Mouse (Mus musculus): Measurements from ENCODE around the gene Rtn3. TPM values are rescaled to one million over a fixed set of nuclear protein-coding genes. Genes with fewer than 3 reads are reported as not detected.
A peak's percentile ranks its signal among the peaks of the same experiment; 100 is the strongest.
"Not testable (repeated sequence)": the region's sequence is repeated elsewhere in the genome, so short reads cannot be mapped to it uniquely, and the experiment has no call there.

Rtn3 gene
- polyA plus RNA-seq, 1 experiment from 2014 or later = 102 TPM

DNA sequence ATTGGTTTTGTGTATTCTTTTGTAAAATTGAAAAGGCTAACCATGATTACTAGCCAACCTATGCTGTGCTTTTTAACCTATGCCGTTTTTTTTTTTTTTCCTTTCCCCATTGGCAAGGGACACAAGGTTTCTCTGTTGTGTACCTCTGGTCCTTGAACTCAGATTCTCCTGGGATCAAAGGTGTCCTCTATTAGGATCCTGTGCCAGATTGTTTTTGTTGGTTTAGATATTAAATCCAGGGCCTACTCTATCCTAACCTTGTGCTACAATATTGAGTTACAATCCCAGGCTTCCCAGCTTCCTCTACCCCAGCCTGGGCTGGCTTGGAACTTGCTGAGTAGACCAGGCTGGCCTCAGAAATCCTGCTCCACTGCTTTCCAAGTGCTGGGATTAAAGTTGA is 17.6 kb upstream of the Rtn3 start:
- ATAC-seq (ENCODE audit: low FRiP score, low read depth) = no peak
- Histone ChIP-seq H3K4me3 (no peak overlapping the region), H3K9me3 (no peaks in the 10 kb centered on the region), H3K27ac (no peak overlapping the region), H3K36me3 (0 out of 2 replicates have a peak, but pooled peaks cover 2% of the 10 kb centered on the region), H3K4me2 (replicated peaks) (no peak overlapping the region), H3K9ac (no peak overlapping the region), H3K4me1 (peaks cover 12% of the 10 kb centered on the region), H3K27me3 (no peaks in the 10 kb centered on the region)
- WGBS = 92% methylated on average over 1 of the region's 1 CpGs

DNA sequence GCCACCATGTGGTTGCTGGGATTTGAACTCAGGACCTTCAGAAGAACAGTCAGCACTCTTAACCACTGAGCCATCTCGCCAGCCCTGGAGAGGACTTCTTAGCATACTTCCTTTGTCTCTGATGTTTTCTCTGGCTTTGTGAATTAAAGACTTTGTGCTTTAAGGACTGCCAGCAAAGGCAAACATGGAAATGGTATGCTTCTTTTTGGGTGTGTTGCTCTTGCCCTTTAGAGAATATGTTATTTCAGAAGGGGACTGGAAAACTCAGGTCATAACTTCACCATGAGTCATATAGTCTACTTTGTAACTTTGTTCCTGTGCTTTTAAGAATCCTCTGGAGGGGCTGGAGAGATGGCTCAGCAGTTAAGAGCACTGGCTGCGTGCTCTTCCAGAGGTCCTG is 15.7 kb upstream of the Rtn3 start:
- WGBS = 95% methylated on average over 2 of the region's 2 CpGs
- H3K27me3 ChIP-seq = no peaks in the 10 kb centered on the region
- H3K4me3 ChIP-seq = no peak overlapping the region
- H3K4me2 ChIP-seq (replicated peaks) = no peak overlapping the region
- H3K9ac ChIP-seq = no peak overlapping the region
- no peaks in the 10 kb centered on the region for H3K9me3 ChIP-seq
- ATAC-seq (ENCODE audit: low FRiP score, low read depth) = no peak
- 0 out of 2 replicates have a peak, but pooled peaks cover 2% of the 10 kb centered on the region for H3K36me3 ChIP-seq
- H3K27ac ChIP-seq = no peak overlapping the region
- H3K4me1 ChIP-seq = peaks cover 10% of the 10 kb centered on the region

DNA sequence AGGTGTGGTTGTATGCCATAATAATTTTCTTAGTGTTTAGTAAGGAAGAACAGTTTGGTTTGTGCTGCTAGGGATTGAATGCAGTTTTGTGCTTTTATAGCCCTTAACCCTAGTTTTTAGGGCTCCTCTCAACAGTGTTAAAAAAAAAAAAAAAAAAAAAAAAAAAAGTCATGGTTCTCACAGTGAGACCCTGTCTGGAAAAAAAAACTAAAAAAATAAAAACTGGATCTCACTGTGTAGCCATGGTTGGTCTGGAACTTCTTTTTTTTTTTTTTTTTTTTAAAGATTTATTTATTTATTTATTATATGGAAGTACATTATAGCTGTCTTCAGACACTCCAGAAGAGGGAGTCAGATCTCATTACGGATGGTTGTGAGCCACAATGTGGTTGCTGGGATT is 13.0 kb upstream of the Rtn3 start:
- Histone ChIP-seq H3K4me2 (replicated peaks) (peak overlapping the region; percentile 66; the same call in 1 of the 2 replicates), H3K4me3 (peak overlapping the region; percentile 71; the same call in 1 of the 2 replicates)
- not testable (repeated sequence) for H3K9me3 ChIP-seq; ATAC-seq (ENCODE audit: low FRiP score, low read depth); H3K27ac ChIP-seq; H3K27me3 ChIP-seq; H3K36me3 ChIP-seq; H3K4me1 ChIP-seq; H3K9ac ChIP-seq
- 81% methylated on average over 1 of the region's 1 CpGs for WGBS

DNA sequence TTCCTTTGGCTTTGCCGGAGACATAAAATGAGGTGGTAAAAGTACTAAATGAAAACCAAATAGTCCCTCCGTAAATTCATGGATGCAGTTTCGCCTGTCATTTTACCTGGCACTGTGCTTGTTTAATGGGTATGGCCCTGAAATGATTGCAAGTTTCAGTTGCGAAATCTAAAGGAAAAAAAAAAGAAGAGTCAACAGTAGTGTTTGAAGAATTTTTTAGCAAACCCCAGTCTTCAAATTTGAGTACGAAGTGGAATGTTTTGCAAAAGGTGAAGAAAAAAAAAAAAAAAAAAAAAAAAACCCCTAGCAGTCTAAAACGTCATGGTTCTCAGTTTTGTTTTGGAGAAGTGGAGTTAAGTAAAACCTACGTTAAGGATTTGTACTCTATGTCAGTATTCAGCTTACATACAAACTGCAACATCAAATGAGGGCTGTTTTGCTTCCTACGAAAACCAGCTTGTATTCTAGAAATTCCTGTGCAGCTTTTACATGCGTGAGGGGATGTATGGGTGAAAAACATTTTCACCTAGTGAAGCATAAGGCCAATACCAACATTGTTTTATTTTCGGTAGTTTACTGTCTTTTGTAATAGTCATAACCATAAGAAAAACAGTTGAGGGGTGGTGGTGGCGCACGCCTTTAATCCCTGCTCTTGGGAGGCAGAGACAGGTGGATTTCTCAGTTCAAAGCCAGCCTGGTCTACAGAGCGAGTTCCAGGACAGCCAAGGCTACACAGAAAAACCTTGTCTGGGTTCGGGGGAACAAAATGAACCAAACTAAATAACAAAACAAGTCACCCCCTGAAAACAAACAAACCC is 12.3 kb upstream of the Rtn3 start:
- Histone ChIP-seq H3K4me2 (replicated peaks) (peak overlapping the region; percentile 66), H3K27ac (peak overlapping the region; percentile 98; the same call in 1 of the 2 replicates), H3K4me1 (peaks cover 10% of the 10 kb centered on the region), H3K4me3 (peak overlapping the region; percentile 71), H3K36me3 (no peaks in the 10 kb centered on the region), H3K9ac (peak overlapping the region; percentile 92), H3K27me3 (no peaks in the 10 kb centered on the region), H3K9me3 (no peaks in the 10 kb centered on the region)
- ATAC-seq (ENCODE audit: low FRiP score, low read depth) = no peak
- 39% methylated on average over 14 of the region's 14 CpGs for WGBS

DNA sequence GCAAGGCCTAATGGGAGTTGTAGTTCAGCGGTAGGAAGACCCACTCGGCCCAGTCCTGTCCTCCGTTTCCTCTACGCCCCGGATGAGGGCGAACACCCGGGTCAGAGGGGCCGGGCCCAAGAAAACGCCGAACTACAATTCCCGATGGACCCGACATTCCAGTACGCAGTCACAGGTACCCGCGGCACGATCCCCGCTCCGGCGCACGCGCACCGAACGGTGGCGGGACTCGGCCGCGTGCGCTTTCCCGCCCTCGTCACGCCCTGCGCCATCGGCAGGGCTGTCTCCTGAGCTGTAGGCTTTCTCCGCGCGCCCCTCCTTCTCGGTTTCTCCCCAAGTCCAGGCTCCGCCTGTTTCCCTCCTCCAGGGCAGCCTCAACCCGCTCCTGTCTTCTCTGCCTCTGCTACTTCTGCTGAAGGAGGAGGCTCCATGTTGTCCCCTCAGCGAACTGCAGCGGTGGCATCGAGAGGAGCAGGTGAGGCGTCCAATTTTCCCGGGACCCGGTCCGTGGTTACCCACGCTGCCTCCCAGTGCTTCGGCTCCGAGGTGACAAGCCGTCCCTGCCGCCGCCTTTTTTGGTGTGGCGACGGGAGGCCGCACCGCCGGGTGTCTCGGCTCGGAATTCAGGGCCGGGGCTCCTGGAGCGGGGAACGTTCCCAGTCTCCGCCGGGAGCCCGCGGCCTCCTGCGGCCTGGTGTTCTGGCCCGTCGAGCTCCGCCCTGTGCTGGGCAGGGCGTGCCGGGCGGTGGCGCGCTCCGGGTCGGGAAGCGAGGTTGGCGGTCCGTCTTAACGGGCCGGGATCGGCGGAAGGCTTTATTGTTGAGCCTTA is 11.3 kb upstream of the Rtn3 start:
- Histone ChIP-seq H3K4me1 (peaks cover 10% of the 10 kb centered on the region), H3K36me3 (no peaks in the 10 kb centered on the region), H3K27me3 (no peaks in the 10 kb centered on the region), H3K4me3 (peak overlapping the region; percentile 71), H3K4me2 (replicated peaks) (peak overlapping the region; percentile 66), H3K27ac (peak overlapping the region; percentile 98), H3K9ac (peak overlapping the region; percentile 92), H3K9me3 (no peaks in the 10 kb centered on the region)
- peak; percentile 95 for ATAC-seq (ENCODE audit: low FRiP score, low read depth)
- under 1% methylated on average over 84 of the region's 84 CpGs for WGBS

DNA sequence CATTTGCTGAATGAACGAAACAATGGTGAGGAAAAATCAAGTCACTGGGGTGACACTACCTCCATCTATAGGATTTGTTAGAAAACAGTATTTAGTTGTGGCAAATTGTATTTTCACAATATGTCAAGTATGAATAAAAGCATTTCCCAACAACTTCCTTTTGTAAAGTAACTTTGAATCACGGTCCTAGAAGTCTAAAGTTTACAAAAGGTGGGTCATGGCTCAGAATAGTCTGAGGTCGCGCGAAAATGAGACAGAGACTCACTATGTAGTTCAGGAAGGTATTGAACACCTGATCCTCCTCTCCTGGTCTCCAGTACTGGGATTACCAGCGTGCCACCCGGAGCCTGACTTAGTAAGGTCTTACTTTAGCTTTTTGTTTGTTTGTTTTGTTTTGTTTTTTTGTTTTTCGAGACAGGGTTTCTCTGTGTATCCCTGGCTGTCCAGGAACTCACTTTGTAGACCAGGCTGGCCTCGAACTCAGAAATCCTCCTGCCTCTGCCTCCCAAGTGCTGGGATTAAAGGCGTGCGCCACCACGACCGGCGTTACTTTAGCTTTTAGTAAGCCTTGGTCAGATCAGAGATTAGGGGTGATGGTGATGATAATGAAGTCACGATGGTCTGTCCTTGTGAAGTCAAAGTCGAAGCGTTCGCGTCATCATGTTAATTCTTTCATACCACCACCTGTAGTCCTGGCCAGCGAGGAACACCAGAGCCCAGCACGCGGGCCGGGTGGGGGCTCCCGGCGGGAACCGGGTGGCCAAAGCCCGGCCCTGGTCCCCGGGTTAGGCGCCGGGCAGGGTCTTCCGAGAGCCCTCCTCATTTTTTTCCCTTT is 10.5 kb upstream of the Rtn3 start, which contains the start of gene Atl3:
Atl3 (plus strand) TSS at position 689 of the 835 bp plus-strand sequence.
- H3K4me3 ChIP-seq = peak within 1 kb of the TSS; percentile 71
- peak within 1 kb of the TSS; percentile 66 for H3K4me2 ChIP-seq (replicated peaks)
- WGBS = 31% methylated on average over 31 of the region's 31 CpGs
- H3K9me3 ChIP-seq = no peaks in the 10 kb centered on the region
- peak within 1 kb of the TSS; percentile 92 for H3K9ac ChIP-seq
- peaks cover 10% of the 10 kb centered on the region for H3K4me1 ChIP-seq
- no peaks in the 10 kb centered on the region for H3K36me3 ChIP-seq
- H3K27ac ChIP-seq = peak within 1 kb of the TSS; percentile 98
- no peak for ATAC-seq (ENCODE audit: low FRiP score, low read depth)
- no peaks in the 10 kb centered on the region for H3K27me3 ChIP-seq

DNA sequence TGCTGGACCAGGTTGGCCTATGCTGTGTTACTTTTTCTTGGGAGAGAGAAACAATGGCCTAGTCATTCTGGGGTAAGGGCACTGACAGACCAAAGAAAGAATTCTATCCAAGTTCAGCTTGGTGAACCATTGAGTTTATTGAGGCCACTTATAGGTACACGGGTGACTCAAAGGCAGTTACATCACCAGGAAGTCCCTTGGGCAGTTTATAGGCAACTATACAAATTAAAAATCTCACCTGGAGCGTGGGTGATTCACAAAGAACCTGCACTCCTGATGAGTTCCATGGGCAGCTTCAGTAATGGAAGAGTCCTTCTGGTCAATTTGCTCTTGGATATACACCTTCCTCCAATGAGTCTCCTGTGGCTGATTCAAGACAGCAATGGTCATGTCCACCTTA is 9.6 kb upstream of the Rtn3 start:
- ATAC-seq (ENCODE audit: low FRiP score, low read depth) = no peak
- peaks cover 10% of the 10 kb centered on the region for H3K4me1 ChIP-seq
- no peaks in the 10 kb centered on the region for H3K27me3 ChIP-seq
- no peaks in the 10 kb centered on the region for H3K9me3 ChIP-seq
- H3K4me2 ChIP-seq (replicated peaks) = no peak overlapping the region
- WGBS = 88% methylated on average over 2 of the region's 2 CpGs
- no peaks in the 10 kb centered on the region for H3K36me3 ChIP-seq
- H3K27ac ChIP-seq = no peak overlapping the region
- no peak overlapping the region for H3K9ac ChIP-seq
- no peak overlapping the region for H3K4me3 ChIP-seq

DNA sequence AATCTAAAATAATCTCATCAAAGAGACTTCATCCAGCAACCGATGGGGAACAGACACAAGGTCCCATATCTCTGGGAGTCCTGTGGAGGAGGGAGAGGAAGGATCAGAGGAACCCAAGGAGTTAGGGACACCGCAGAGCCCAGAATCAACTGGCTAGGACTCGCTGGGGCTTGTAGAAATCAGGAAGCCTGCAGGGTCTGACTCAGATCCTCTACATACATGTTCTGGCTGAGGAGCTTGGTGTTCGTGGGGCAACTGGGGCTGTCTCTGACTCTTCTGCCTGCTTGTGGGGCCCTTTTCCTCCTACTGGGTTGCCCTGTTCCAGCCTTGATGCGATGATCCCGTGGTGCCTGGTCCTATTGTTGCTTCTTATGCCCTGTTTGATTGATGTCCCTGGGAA is 8.9 kb upstream of the Rtn3 start:
- no peaks in the 10 kb centered on the region for H3K9me3 ChIP-seq
- no peak overlapping the region for H3K4me2 ChIP-seq (replicated peaks)
- H3K4me3 ChIP-seq = no peak overlapping the region
- peaks cover 6% of the 10 kb centered on the region for H3K4me1 ChIP-seq
- WGBS = 83% methylated on average over 6 of the region's 6 CpGs
- no peaks in the 10 kb centered on the region for H3K36me3 ChIP-seq
- H3K27me3 ChIP-seq = no peaks in the 10 kb centered on the region
- H3K9ac ChIP-seq = no peak overlapping the region
- no peak for ATAC-seq (ENCODE audit: low FRiP score, low read depth)
- H3K27ac ChIP-seq = no peak overlapping the region

DNA sequence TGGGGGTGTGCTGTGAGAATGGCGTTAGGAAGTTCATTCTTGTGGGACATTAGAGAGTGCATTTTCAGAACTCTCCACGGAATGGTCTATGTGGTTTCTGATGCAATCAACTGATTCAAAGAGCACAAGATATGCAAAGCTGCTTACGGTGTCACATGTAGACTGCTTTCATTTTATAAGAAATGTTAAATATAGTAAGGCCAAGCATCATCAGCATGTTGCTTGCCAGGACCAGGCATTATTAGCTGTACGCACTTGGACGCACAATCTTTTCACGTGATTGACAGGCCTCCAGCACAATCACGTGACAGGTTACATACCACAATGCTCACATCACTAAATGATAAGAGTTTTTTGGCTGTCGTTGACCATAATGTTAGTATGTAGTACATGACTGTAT is 4.6 kb upstream of the Rtn3 start:
- Histone ChIP-seq H3K4me3 (no peak overlapping the region), H3K27me3 (no peaks in the 10 kb centered on the region), H3K4me1 (no peaks in the 10 kb centered on the region), H3K9me3 (no peaks in the 10 kb centered on the region), H3K27ac (no peak overlapping the region), H3K4me2 (replicated peaks) (no peak overlapping the region), H3K9ac (no peak overlapping the region), H3K36me3 (no peaks in the 10 kb centered on the region)
- 88% methylated on average over 8 of the region's 8 CpGs for WGBS
- ATAC-seq (ENCODE audit: low FRiP score, low read depth) = no peak

DNA sequence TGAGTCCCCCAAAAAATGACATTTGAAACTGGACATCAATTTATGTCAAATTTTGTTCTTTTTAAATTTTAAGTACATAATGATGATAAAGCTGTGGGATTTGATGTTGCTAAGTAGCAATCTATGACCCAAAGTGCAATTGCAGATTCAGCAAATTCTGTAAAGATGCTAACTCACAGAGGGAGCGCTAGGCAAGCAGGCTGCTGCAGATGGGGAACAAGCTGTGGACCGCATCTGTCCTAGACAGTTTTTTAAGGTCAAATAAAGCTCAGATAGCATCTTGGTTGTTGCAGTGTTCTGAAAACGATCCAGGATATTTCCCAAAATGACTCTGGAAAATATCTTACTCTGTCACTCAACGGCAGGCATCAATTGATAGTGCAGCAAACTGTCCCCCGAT is 995 bp upstream of the Rtn3 start:
- Histone ChIP-seq H3K27me3 (no peaks in the 10 kb centered on the region), H3K36me3 (no peaks in the 10 kb centered on the region), H3K9me3 (no peaks in the 10 kb centered on the region), H3K4me3 (peak overlapping the region; percentile 97), H3K4me2 (replicated peaks) (peak overlapping the region; percentile 80), H3K9ac (no peak overlapping the region), H3K27ac (no peak overlapping the region), H3K4me1 (peaks cover 18% of the 10 kb centered on the region)
- 68% methylated on average over 5 of the region's 5 CpGs for WGBS
- ATAC-seq (ENCODE audit: low FRiP score, low read depth) = no peak

DNA sequence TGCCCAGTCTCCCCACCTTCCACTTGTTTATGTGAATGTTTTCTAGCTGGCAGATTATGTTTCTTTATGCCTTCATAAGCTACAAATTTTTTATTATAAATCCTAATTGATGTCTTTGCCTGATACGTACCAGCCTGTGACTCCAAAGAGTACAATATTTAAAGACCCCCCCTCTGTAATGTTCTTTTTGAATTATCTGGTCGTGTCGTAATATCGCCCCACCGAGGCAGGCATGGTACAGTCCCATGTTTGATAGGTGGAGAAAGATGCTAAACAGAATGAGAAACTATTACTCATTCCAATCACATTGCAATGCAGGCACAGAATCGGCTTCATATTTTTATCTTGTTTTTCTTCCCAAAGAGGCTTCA is 416 bp upstream of the Rtn3 start:
- Histone ChIP-seq H3K9ac (0 out of 2 replicates have a peak overlapping the region, but pooled peaks have one; percentile 2), H3K9me3 (no peaks in the 10 kb centered on the region), H3K4me3 (peak overlapping the region; percentile 97), H3K4me2 (replicated peaks) (peak overlapping the region; percentile 80), H3K27me3 (no peaks in the 10 kb centered on the region), H3K36me3 (no peaks in the 10 kb centered on the region), H3K4me1 (peaks cover 18% of the 10 kb centered on the region), H3K27ac (peak overlapping the region; percentile 16; the same call in 1 of the 2 replicates)
- 1% methylated on average over 6 of the region's 6 CpGs for WGBS
- ATAC-seq (ENCODE audit: low FRiP score, low read depth) = peak; percentile 52; the same call in 1 of the 2 replicates

Data from limb, embryonic 13.5 days (tissue).